Mouse (Mus musculus): ENCODE measurements around the gene Olfr867.
A peak's percentile ranks its signal among the peaks of the same experiment; 100 is the strongest.

Olfr867 gene

DNA sequence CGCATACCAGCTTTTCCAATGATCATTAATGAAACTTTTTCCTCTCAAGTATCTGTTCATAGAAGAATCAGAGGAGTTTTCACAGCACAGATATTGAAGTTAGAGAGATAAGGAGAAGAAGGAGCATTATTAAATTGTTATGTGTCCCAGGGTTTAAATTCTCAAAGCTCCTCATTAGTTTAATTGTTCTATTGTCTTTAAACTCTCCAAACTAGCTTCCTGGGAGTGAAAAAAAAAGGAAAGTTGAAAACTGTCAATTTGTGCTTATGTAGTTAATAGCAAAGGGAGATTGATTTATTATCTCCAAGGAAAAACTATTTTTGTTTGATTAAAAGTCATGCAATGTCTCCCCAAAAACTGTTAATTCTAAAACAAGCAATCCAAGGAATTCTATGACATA, at the start of gene Olfr867:
Gene Olfr867 (minus strand): TSS at position 101 of the 400 bp plus-strand sequence.
- no peak for ATAC-seq (ENCODE audit: low TSS enrichment)

GRCm38 (mm10) chr9:20098326-20098725, 41.0 kb upstream of the Olfr867 start, which contains the start of gene Olfr868:
Olfr868 (plus strand) TSS chr9:20098626.
- no peak for ATAC-seq (ENCODE audit: low TSS enrichment)

DNA sequence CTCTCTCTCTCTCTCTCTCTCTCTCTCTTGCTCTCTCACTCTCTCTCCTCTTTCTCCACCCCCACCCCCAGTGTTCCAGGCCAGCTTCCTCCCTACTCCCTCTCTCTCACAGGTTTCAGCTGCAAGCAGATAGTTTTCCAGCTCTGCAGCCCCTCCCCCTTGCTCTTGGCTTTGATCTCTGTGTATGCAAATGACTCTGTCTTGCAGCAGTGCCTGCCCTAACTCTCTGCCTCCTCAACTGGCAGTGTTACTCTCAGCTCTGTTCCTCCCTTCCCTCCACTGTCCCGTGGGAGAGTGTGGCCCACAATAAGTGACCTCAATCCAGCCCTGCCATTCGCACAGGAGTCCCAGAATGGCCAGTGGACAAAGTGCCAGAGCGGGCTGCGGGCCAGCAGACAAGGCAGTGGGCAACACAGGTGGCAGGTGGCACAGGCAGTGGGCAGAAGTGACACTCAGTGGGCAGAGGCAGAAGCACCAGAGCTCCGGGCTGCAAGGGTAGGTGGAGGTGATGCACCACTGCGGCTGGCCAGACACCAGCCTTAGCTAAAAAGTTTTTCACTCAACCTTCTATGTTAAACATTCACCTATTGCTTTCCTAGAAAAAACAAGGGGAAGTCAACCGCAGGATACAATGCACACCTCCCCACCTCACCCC, 16.3 kb upstream of the Olfr867 start:
- ATAC-seq (ENCODE audit: low TSS enrichment), result peak; percentile 57; the same call in 1 of the 2 replicates

DNA sequence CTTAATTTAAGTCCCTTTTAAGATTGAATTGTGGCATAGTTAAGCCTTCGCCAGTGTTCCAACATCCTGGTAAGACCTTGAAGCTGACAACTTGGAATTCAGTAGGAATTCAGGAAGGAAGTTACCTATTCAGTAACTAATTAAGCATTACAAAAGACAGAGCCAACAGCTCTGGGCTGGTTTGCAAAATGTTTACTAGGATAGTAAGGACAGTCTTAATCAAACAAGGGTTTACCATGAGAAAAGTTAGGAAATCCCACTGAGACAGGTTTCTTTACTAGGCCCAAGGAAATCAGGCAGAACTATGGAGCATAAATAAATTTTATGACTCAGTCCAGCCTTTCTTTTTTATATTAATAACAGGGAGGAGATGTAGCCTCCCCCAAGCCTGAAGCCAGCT, 13.9 kb upstream of the Olfr867 start:
- no peak for ATAC-seq (ENCODE audit: low TSS enrichment)

- no peak for ATAC-seq (ENCODE audit: low TSS enrichment)
Measured at GRCm38 (mm10) chr9:20070236-20070635, 12.9 kb upstream of the Olfr867 start.

GRCm38 (mm10) chr9:20047964-20048363, 9.4 kb downstream of the Olfr867 start:
- ATAC-seq (ENCODE audit: low TSS enrichment), result no peak

GRCm38 (mm10) chr9:20027935-20028334, 29.4 kb downstream of the Olfr867 start, which contains the start of gene Olfr866:
Olfr866 (minus strand) TSS chr9:20028035.
- ATAC-seq (ENCODE audit: low TSS enrichment), result no peak
